Mouse (Mus musculus) kidney, adult 18-20 months (tissue): ENCODE results near the gene 2610028H24Rik.

Source experiments
- DNase-seq: peaks from one replicate; pipeline ENCODE4 v3.0.0; 2021

2610028H24Rik gene

DNA sequence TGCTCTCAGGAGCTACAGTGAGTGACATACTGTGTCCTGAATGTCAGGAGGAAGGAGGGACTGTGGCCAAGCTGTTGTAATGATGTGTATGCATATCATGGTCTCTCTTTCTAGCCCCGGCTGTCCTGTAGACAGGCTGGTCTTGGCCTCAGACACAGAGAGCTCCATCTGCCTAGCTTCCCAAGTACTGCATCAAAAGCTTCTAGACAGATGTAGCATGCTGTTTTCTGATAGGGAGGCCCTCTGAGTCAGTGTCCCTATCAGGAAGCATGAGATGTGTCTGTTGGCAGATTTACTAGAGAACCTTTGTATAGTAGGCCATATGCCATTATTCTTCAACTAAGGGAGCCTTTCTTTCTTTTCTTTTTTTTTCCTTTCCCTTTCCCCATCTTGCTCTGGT, 44.6 kb downstream of the 2610028H24Rik start:
- DNase-seq: no peak

DNA sequence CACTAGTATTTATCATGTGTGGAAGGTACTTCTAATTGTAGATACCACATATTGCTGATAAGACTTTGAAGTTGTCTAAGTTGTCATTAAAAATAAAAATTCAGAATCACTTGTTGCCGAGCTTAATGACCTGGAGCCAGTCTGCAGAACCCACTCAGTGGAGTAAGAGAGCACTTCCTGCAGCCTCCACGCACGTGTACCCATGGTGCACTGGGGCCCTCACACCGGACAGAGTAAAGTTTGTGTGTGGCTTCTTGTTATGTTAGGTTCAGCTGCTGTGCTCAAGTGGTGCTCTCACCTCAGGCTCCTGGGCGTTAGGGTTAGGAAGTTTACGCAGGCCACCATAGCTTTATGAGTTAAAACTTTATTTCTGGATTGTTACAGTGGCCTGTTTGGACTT, 46.6 kb downstream of the 2610028H24Rik start:
- DNase-seq: no peak

DNA sequence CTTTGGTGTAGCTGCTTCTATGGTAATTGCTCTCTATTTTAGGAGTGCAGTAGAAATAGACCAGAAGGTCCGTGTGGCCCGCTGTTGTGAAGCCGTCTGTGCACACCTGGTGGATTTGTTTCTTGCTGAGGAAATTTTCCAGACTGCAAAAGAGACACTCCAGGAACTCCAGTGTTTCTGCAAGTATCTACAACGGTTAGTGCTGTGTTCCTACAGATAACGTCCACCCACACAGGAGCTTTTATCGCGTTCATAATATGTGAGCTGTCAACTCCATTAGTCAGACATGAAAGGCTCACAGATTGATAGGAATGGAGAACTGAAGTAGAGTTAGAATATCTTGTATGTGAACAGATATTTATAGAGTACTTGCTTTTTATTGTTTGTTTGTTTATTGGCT, 47.5 kb downstream of the 2610028H24Rik start:
- DNase-seq: no peak

DNA sequence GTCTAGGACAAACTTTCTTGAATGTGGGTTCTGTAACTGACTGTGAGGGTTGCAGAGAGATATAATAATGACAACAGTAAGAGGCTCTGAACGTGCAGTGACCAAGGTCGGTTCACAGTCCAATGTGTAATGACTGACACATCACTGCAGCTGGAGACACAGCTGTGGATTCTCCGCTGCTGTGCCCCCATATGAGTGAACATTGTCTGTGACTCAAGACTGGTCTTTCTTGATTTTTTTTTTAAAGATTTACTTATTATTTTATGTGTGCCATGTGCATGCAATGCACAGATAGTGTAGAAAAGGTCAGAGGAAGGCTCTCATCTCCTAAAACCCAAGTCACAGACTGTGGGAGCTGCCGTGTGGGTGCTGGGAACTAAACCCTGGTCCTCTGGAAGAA, 48.6 kb downstream of the 2610028H24Rik start:
- DNase-seq: no peak

DNA sequence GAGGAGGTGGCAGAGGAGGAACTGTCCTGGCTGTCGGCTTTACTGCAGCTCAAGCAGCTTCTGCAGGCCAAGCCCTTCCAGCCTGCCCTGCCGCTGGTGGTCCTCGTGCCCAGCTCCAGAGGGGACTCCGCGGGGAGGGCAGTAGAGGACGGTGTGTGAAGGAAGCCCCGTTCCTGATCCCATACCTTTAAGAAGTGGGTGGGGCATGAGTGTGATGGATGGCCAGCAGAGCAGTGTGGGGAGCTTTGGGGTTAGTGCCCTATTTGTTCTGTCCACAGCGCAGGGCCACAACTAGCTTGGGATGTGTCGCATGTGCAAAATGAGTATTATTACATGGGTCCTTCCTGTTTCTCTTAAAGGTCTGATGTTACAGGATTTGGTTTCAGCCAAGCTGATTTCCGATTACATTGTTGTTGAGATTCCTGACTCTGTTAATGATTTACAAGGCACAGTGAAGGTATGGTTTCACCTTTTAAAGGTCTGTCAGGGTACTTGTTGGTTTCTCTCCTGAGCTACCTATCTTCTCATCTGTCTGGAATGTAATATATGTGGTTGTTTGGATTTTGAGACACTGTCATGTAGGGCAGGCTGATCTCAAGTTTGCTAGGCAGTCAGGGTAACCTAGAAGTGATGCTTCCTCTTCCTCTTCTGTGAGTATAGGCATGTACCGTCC, 55.5 kb downstream of the 2610028H24Rik start:
- DNase-seq: no peak

DNA sequence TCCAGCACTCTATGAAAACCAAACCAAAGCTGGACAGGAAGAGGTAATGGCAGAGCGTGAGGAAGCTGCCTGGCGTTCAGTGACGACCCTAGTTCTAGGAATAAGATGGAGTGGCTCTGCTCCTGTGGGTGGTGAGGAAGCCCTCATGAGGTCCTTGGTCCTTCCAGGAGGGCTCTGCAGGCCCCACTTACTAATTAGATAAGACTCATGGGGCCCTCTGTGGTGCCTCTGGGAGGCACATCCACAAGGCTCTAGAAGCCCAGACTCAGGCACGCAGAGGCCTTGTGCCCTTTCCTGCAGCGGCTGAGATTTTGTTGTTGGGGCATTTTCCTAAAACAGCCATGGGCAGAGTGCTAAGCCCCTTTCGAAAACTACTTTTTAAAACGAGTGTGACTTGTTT, 57.0 kb downstream of the 2610028H24Rik start:
- no peak for DNase-seq
